Comparison of ENCODE assay signal across 22 mouse cellular contexts in genomic region chr19:7531906-7532305, GRCm38 (mm10). TPM values are rescaled to one million over a fixed set of nuclear protein-coding genes. Genes with fewer than 3 reads are reported as not detected.
DNase-seq lines count a peak whose midpoint lies in the region; TF ChIP-seq lines count a peak whose summit lies in the region.
"Had no signal": no experiment of that assay in that cellular context is flagged by ENCODE, and none has a peak within 500 bp of the region (broad histone marks: within the 10 kb centered on the region; RNA-seq: fewer than 3 reads in every experiment).

No protein-coding gene starts in this region.

- H3K27me3 ChIP-seq in forebrain, embryonic 10.5 days (ENCODE audit: poor library complexity, severe bottlenecking) = no peaks in the 10 kb centered on the region
- H3K27me3 ChIP-seq: heart, embryonic 12.5 days; heart, embryonic 15.5 days; hindbrain, embryonic 13.5 days had no signal

- H3K4me3 ChIP-seq in layer of hippocampus, adult 2 months = no peak overlapping the region
- no peak overlapping the region; the same call in 1 of the 2 replicates for H3K4me3 ChIP-seq in cortical plate, adult 2 months (ENCODE audit: insufficient read depth, low read length)
- H3K4me3 ChIP-seq in forebrain, embryonic 10.5 days = no peak overlapping the region
- H3K4me3 ChIP-seq: heart, embryonic 12.5 days; heart, embryonic 15.5 days; hindbrain, embryonic 10.5 days; hindbrain, embryonic 13.5 days had no signal

- peak overlapping the region; percentile 47; the same call in 1 of the 2 replicates for H3K27ac ChIP-seq in layer of hippocampus, adult 2 months
- peak overlapping the region; percentile 54 for H3K27ac ChIP-seq in cortical plate, adult 2 months (ENCODE audit: insufficient read depth, low read length)
- H3K27ac ChIP-seq in forebrain, embryonic 10.5 days = no peak overlapping the region
- H3K27ac ChIP-seq: heart, embryonic 15.5 days; hindbrain, embryonic 10.5 days; hindbrain, embryonic 13.5 days had no signal

- H3K36me3 ChIP-seq in forebrain, embryonic 10.5 days (replicated peaks) = peaks cover 47% of the 10 kb centered on the region

- 95% methylated on average over 5 of the region's 5 CpGs for WGBS in forebrain, embryonic 10.5 days

- H3K9me3 ChIP-seq in forebrain, embryonic 10.5 days = no peaks in the 10 kb centered on the region
- H3K9me3 ChIP-seq: heart, embryonic 12.5 days; heart, embryonic 15.5 days; hindbrain, embryonic 10.5 days; hindbrain, embryonic 13.5 days had no signal

- H3K4me1 ChIP-seq in cortical plate, adult 2 months (ENCODE audit: control insufficient read depth, insufficient read depth, low read length) = peaks cover 1% of the 10 kb centered on the region; the same call in 1 of the 2 replicates
- no peaks in the 10 kb centered on the region for H3K4me1 ChIP-seq in forebrain, embryonic 10.5 days
- H3K4me1 ChIP-seq: heart, embryonic 12.5 days; heart, embryonic 15.5 days; hindbrain, embryonic 10.5 days had no signal

- TF ChIP-seq POLR2A in cortical plate, adult 2 months (IDR thresholded peaks at IDR 0.05; ENCODE audit: extremely low read depth, insufficient read depth, low read length) = no peak

- TF ChIP-seq CTCF in layer of hippocampus, adult 2 months (conservative IDR thresholded peaks at IDR 0.05) = no peak
- no peak for TF ChIP-seq CTCF in cortical plate, adult 2 months (IDR thresholded peaks at IDR 0.05; ENCODE audit: extremely low read depth, insufficient read depth, low read length)

- intact Hi-C loops in left cerebral cortex, postnatal 25 days (cut with DNase I) = no loop called here
- intact Hi-C loops in left cerebral cortex, postnatal 4 days (cut with DNase I) = no loop called here

- no peak for DNase-seq in layer of hippocampus, adult 2 months (ENCODE audit: low spot score in 2 of 2)
- no peak for DNase-seq in layer of hippocampus, adult 11-12 months (ENCODE audit: low spot score)
- DNase-seq in left cerebral cortex, postnatal 25 days (ENCODE audit: low spot score in 2 of 2) = peak; percentile 10 to 69
- DNase-seq in left cerebral cortex, postnatal 4 days = no peak
- DNase-seq in ZHBTc4 (ENCODE audit: low read depth, low spot score) = peak; percentile 14
- no peak for DNase-seq in kidney, adult 18-20 months
- no peak for DNase-seq in forebrain, embryonic 10.5 days (ENCODE audit: extremely low spot score, low spot score)
- DNase-seq: adrenal gland, postnatal 14 days; cerebellum, adult 11-12 months; cerebellum, adult 8-10 months; cerebellum, postnatal 10 days; cerebellum, postnatal 36 days; forebrain, postnatal 0 days; gastrocnemius, postnatal 25 days; heart, adult 18-20 months; heart, postnatal 10 days; heart, postnatal 36 days had no signal

RNA-seq across cellular contexts. Expression of gene Pla2g16, which starts 25.4 kb away (rescaled TPM):
- total RNA-seq in layer of hippocampus, adult 2 months (2021) = 10 to 100 TPM; 29.8 to 34.2 TPM
- total RNA-seq in left cerebral cortex, postnatal 25 days (2021) = 10 to 100 TPM; 21.5 to 21.7 TPM
- total RNA-seq in left cerebral cortex, postnatal 4 days (2021) = 1 to 10 TPM; 5.5 to 5.6 TPM
- polyA plus RNA-seq in cortical plate, adult 2 months (2012; rRNA removed) = 37.3 and 45.4 TPM in 2 replicates
- 5.7 and 6.9 TPM in 2 replicates for polyA plus RNA-seq in forebrain, embryonic 10.5 days (2016; fragmentation: Nextera tagmentation; extraction: Ambion mirVana)

RNA-seq across cellular contexts. Expression of gene Atl3, which starts 38.1 kb away (rescaled TPM):
- 10 to 100 TPM; 20.5 to 23.0 TPM for total RNA-seq in layer of hippocampus, adult 2 months (2021)
- total RNA-seq in left cerebral cortex, postnatal 25 days (2021) = 10 to 100 TPM; 23.0 to 28.2 TPM
- 10 to 100 TPM; 23.6 to 24.6 TPM for total RNA-seq in left cerebral cortex, postnatal 4 days (2021)
- 17.2 and 19.4 TPM in 2 replicates for polyA plus RNA-seq in cortical plate, adult 2 months (2012; rRNA removed)
- 7.3 and 7.8 TPM in 2 replicates for polyA plus RNA-seq in forebrain, embryonic 10.5 days (2016; fragmentation: Nextera tagmentation; extraction: Ambion mirVana)

RNA-seq across cellular contexts. Expression of gene Rtn3, which starts 48.8 kb away (rescaled TPM):
- total RNA-seq in layer of hippocampus, adult 2 months (2021) = 100 to 1,000 TPM; 733 to 764 TPM
- 100 to 1,000 TPM; 854 to 900 TPM for total RNA-seq in left cerebral cortex, postnatal 25 days (2021)
- 100 to 1,000 TPM; 589 to 625 TPM for total RNA-seq in left cerebral cortex, postnatal 4 days (2021)
- 810 and 857 TPM in 2 replicates for polyA plus RNA-seq in cortical plate, adult 2 months (2012; rRNA removed)
- polyA plus RNA-seq in forebrain, embryonic 10.5 days (2016; fragmentation: Nextera tagmentation; extraction: Ambion mirVana) = 237 and 242 TPM in 2 replicates

Comparison
In these comparisons a context has a peak if more than half of its experiments do, and no peak if none do; other contexts are left out.
1. DNase-seq: peak in left cerebral cortex, postnatal 25 days (2 of 2) and ZHBTc4 (single experiment); none in layer of hippocampus, adult 2 months (0 of 2), layer of hippocampus, adult 11-12 months (single experiment), left cerebral cortex, postnatal 4 days (single experiment), kidney, adult 18-20 months (single experiment) and forebrain, embryonic 10.5 days (single experiment).